ENCODE assay signal across 8 mouse cellular contexts in the genomic region with DNA sequence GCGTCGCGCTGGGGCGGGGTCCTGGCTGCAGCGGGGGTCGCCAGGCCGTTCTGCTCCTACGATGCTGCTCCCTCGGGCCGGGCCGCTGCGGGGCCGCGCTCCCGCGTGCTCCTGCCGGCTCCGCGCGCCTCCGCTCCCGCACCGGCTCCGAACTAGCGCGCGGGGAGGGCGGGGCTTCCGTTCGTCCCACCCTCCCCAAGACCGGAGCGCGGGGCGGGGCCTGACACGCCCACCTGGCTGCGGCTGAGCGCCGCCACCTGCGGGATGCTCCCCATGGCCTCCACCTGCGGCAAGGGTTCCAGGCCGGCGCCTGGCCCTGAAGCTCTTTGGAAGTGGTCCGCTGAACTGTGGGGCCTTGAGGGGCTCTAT. TPM values are rescaled to one million over a fixed set of nuclear protein-coding genes. Genes with fewer than 3 reads are reported as not detected.
DNase-seq lines count a peak whose midpoint lies in the region; ATAC-seq and TF ChIP-seq lines count a peak whose summit lies in the region.

A gene (minus strand): TSS at position 157 of the 369 bp plus-strand sequence.

- no peak for TF ChIP-seq POLR2A in liver, adult 2 months (IDR thresholded peaks at IDR 0.05; ENCODE audit: extremely low read depth, insufficient read depth, low read length)

- H3K9ac ChIP-seq in heart, embryonic 13.5 days: peak within 1 kb of the TSS; percentile 82
- peak within 1 kb of the TSS; percentile 65 for H3K9ac ChIP-seq in kidney, postnatal 0 days (ENCODE audit: low read depth, low read length)
- peak within 1 kb of the TSS; percentile 65 for H3K9ac ChIP-seq in liver, adult 2 months (ENCODE audit: low read depth, low read length)
- peak within 1 kb of the TSS; percentile 68 for H3K9ac ChIP-seq in stomach, postnatal 0 days (ENCODE audit: low read length)

- H3K79me2 ChIP-seq in liver, adult 2 months (ENCODE audit: control insufficient read depth, insufficient read depth, low read length): no peaks in the 10 kb centered on the region

- WGBS in forebrain, embryonic 10.5 days: under 1% methylated on average over 37 of the region's 43 CpGs
- under 1% methylated on average over 35 of the region's 43 CpGs for WGBS in heart, embryonic 13.5 days
- WGBS in kidney, postnatal 0 days: under 1% methylated on average over 36 of the region's 43 CpGs
- under 1% methylated on average over 40 of the region's 43 CpGs for WGBS in liver, adult 2 months
- WGBS in stomach, postnatal 0 days: under 1% methylated on average over 32 of the region's 43 CpGs

- peak; percentile 49 to 52 for DNase-seq in urinary bladder, adult 18-20 months (ENCODE audit: low spot score in 2 of 2)
- DNase-seq in urinary bladder, postnatal 10 days (ENCODE audit: low spot score): no peak
- DNase-seq in forebrain, embryonic 10.5 days (ENCODE audit: extremely low spot score, low spot score): peak; percentile 62
- peak; percentile 54 for DNase-seq in kidney, postnatal 0 days (ENCODE audit: low spot score)
- DNase-seq in liver, adult 2 months (ENCODE audit: extremely low read depth, low read depth, low spot score): peak; percentile 10
- DNase-seq in naive thymus-derived CD4-positive, alpha-beta T cell, adult 2 months (ENCODE audit: low read depth): peak; percentile 53
- DNase-seq in stomach, postnatal 0 days (ENCODE audit: low spot score): peak; percentile 86

- H3K36me3 ChIP-seq in forebrain, embryonic 10.5 days (replicated peaks): peaks cover 4% of the 10 kb centered on the region; the same call in 1 of the 2 replicates
- no peaks in the 10 kb centered on the region for H3K36me3 ChIP-seq in heart, embryonic 13.5 days
- H3K36me3 ChIP-seq in kidney, postnatal 0 days (ENCODE audit: insufficient read depth, low read length): no peaks in the 10 kb centered on the region
- no peaks in the 10 kb centered on the region for H3K36me3 ChIP-seq in liver, adult 2 months (ENCODE audit: control insufficient read depth, insufficient read depth, low read length)
- H3K36me3 ChIP-seq in stomach, postnatal 0 days (ENCODE audit: control insufficient read depth, insufficient read depth, low read length): no peaks in the 10 kb centered on the region

- H3K4me2 ChIP-seq in heart, embryonic 13.5 days: peak within 1 kb of the TSS; percentile 99
- H3K4me2 ChIP-seq in kidney, postnatal 0 days (ENCODE audit: low read length): peak within 1 kb of the TSS; percentile 100
- peak within 1 kb of the TSS; percentile 100 for H3K4me2 ChIP-seq in stomach, postnatal 0 days (replicated peaks; ENCODE audit: low read depth)

- TF ChIP-seq EP300 in stomach, postnatal 0 days (optimal IDR thresholded peaks at IDR 0.05): no peak

- H3K4me3 ChIP-seq in forebrain, embryonic 10.5 days: peak within 1 kb of the TSS; percentile 88
- H3K4me3 ChIP-seq in heart, embryonic 13.5 days: peak within 1 kb of the TSS; percentile 76
- peak within 1 kb of the TSS; percentile 64 for H3K4me3 ChIP-seq in kidney, postnatal 0 days (replicated peaks; ENCODE audit: low read depth, low read length)
- H3K4me3 ChIP-seq in liver, adult 2 months (ENCODE audit: insufficient read depth, low read depth, low read length): peak within 1 kb of the TSS; percentile 68
- H3K4me3 ChIP-seq in stomach, postnatal 0 days (ENCODE audit: low read depth, low read length): peak within 1 kb of the TSS; percentile 71

- TF ChIP-seq CTCF in kidney, postnatal 0 days (IDR thresholded peaks at IDR 0.05; ENCODE audit: low read depth): no peak
- no peak for TF ChIP-seq CTCF in liver, adult 2 months (IDR thresholded peaks at IDR 0.05; ENCODE audit: low read depth, low read length)
- TF ChIP-seq CTCF in stomach, postnatal 0 days (IDR thresholded peaks at IDR 0.05; ENCODE audit: low read depth): peak; percentile 23; the same call in 1 of the 2 replicates

- peak; percentile 19; the same call in 1 of the 2 replicates for ATAC-seq in heart, embryonic 13.5 days (ENCODE audit: extremely low read depth, insufficient number of reproducible peaks, low FRiP score, low TSS enrichment)
- ATAC-seq in kidney, postnatal 0 days (replicated peaks; ENCODE audit: low FRiP score, low read depth): peak; percentile 67
- peak; percentile 78 for ATAC-seq in stomach, postnatal 0 days (ENCODE audit: low FRiP score, low TSS enrichment)

- peaks cover 79% of the 10 kb centered on the region for H3K27me3 ChIP-seq in forebrain, embryonic 10.5 days (ENCODE audit: poor library complexity, severe bottlenecking)
- H3K27me3 ChIP-seq in heart, embryonic 13.5 days (replicated peaks): peaks cover 82% of the 10 kb centered on the region
- peaks cover 17% of the 10 kb centered on the region for H3K27me3 ChIP-seq in kidney, postnatal 0 days (ENCODE audit: insufficient read depth, low read length)
- H3K27me3 ChIP-seq in liver, adult 2 months (ENCODE audit: control insufficient read depth, insufficient read depth, low read length): peaks cover 21% of the 10 kb centered on the region
- no peaks in the 10 kb centered on the region for H3K27me3 ChIP-seq in stomach, postnatal 0 days (ENCODE audit: control insufficient read depth, insufficient read depth, low read length)

- H3K9me3 ChIP-seq in forebrain, embryonic 10.5 days: no peaks in the 10 kb centered on the region
- H3K9me3 ChIP-seq in heart, embryonic 13.5 days: no peaks in the 10 kb centered on the region
- no peaks in the 10 kb centered on the region for H3K9me3 ChIP-seq in kidney, postnatal 0 days (replicated peaks; ENCODE audit: low read length)
- H3K9me3 ChIP-seq in stomach, postnatal 0 days (ENCODE audit: control insufficient read depth, low read length): peaks cover 2% of the 10 kb centered on the region; the same call in 1 of the 2 replicates

- peaks cover 49% of the 10 kb centered on the region for H3K4me1 ChIP-seq in forebrain, embryonic 10.5 days
- H3K4me1 ChIP-seq in heart, embryonic 13.5 days: peaks cover 39% of the 10 kb centered on the region
- peaks cover 12% of the 10 kb centered on the region; the same call in 1 of the 2 replicates for H3K4me1 ChIP-seq in kidney, postnatal 0 days (replicated peaks; ENCODE audit: insufficient read depth, low read length)
- H3K4me1 ChIP-seq in liver, adult 2 months (ENCODE audit: control insufficient read depth, insufficient read depth, low read length): peaks cover 2% of the 10 kb centered on the region; the same call in 1 of the 2 replicates
- H3K4me1 ChIP-seq in stomach, postnatal 0 days (replicated peaks; ENCODE audit: control insufficient read depth, insufficient read depth): no peaks in the 10 kb centered on the region; the same call in 1 of the 2 replicates

- H3K27ac ChIP-seq in forebrain, embryonic 10.5 days: peak within 1 kb of the TSS; percentile 85
- no peak within 1 kb of the TSS for H3K27ac ChIP-seq in heart, embryonic 13.5 days (replicated peaks)
- H3K27ac ChIP-seq in kidney, postnatal 0 days: no peak within 1 kb of the TSS
- H3K27ac ChIP-seq in liver, adult 2 months (replicated peaks; ENCODE audit: insufficient read depth, low read depth, low read length): no peak within 1 kb of the TSS
- peak within 1 kb of the TSS; percentile 35 for H3K27ac ChIP-seq in stomach, postnatal 0 days (replicated peaks)

RNA-seq across cellular contexts. Expression of the gene that starts here (rescaled TPM):
- polyA plus RNA-seq in forebrain, embryonic 10.5 days (2016; fragmentation: Nextera tagmentation; extraction: Ambion mirVana): 4.2 and 4.5 TPM in 2 replicates
- polyA plus RNA-seq in heart, embryonic 13.5 days (2015; fragmentation: Nextera tagmentation; extraction: Ambion mirVana): 0.98 and 1.5 TPM in 2 replicates
- polyA plus RNA-seq in kidney, postnatal 0 days (2015; fragmentation: Nextera tagmentation; extraction: Ambion mirVana): 0.50 and 0.60 TPM in 2 replicates
- 0.07 and 0.09 TPM in 2 replicates for total RNA-seq in liver, adult 2 months (2014; rRNA removed)
- polyA plus RNA-seq in liver, adult 2 months (2012; rRNA removed): 0.15 and 0.16 TPM in 2 replicates
- polyA plus RNA-seq in stomach, postnatal 0 days (2015; fragmentation: Nextera tagmentation; extraction: Ambion mirVana): 1.6 and 1.7 TPM in 2 replicates

Comparison
In these comparisons a context has a peak if more than half of its experiments do, and no peak if none do; other contexts are left out.
1. Peak in DNase-seq, ATAC-seq, H3K4me3 ChIP-seq, H3K9ac ChIP-seq and H3K4me2 ChIP-seq in kidney, postnatal 0 days; RNA of the gene not detected or under 1 TPM.
2. Peak in DNase-seq, H3K4me3 ChIP-seq and H3K9ac ChIP-seq in liver, adult 2 months; RNA of the gene not detected or under 1 TPM.
3. H3K27ac ChIP-seq: peak in forebrain, embryonic 10.5 days (single experiment) and stomach, postnatal 0 days (single experiment); none in heart, embryonic 13.5 days (single experiment), kidney, postnatal 0 days (single experiment) and liver, adult 2 months (single experiment).
4. ATAC-seq: peak in every context shown above with its lines; median percentile 78 in stomach, postnatal 0 days; 67 in kidney, postnatal 0 days; 19 in heart, embryonic 13.5 days.
5. Peak in every context shown above with its lines, with median percentiles within 50 percentile points of each other: H3K4me3 ChIP-seq, H3K4me2 ChIP-seq and H3K9ac ChIP-seq.